In genomic region chr6:91592651-91593050, GRCm38 (mm10) we compare ENCODE assay signal across 23 mouse cellular contexts.
"Had no signal": no experiment of that assay in that cellular context is flagged by ENCODE, and none has a peak within 500 bp of the region (broad histone marks: within the 10 kb centered on the region; RNA-seq: fewer than 3 reads in every experiment).

No protein-coding gene starts in this region.

- H3K27ac ChIP-seq: heart, embryonic 10.5 days; hindbrain, embryonic 10.5 days; hindbrain, embryonic 12.5 days; hindbrain, embryonic 14.5 days; intestine, embryonic 15.5 days; layer of hippocampus, adult 2 months; left cerebral cortex, adult 2 months; limb, embryonic 10.5 days; limb, embryonic 12.5 days had no signal

- H3K4me3 ChIP-seq: heart, embryonic 10.5 days; heart, embryonic 12.5 days; hindbrain, embryonic 10.5 days; hindbrain, embryonic 12.5 days; intestine, embryonic 15.5 days; layer of hippocampus, adult 2 months; left cerebral cortex, adult 2 months; limb, embryonic 10.5 days; limb, embryonic 12.5 days had no signal

- DNase-seq: gastrocnemius, postnatal 14 days; heart, adult 18-20 months; heart, postnatal 10 days; heart, postnatal 4 days; kidney, adult 18-20 months; kidney, adult 8-10 months; kidney, postnatal 10 days; kidney, postnatal 25 days; kidney, postnatal 4 days; liver had no signal

- ATAC-seq: hindbrain, embryonic 16.5 days; inflammation-experienced regulatory T-cells, adult 6 months; intestine, embryonic 15.5 days; intestine, postnatal 0 days had no signal

- H3K4me1 ChIP-seq: limb, embryonic 12.5 days had no signal
